Mouse (Mus musculus): ENCODE results near the gene Prg2. TPM values are rescaled to one million over a fixed set of nuclear protein-coding genes. Genes with fewer than 3 reads are reported as not detected.

Prg2 gene
- 10 to 100 TPM in 1 of 2 experiments, 1 to 10 TPM in 1; 5.4 to 14.4 TPM for total RNA-seq (2021)
- long read RNA-seq, experiment 1, partial matches to known transcripts = 1 of 3 reads
- long read RNA-seq, experiment 1, other reads (novel, unspliced or antisense) = 0 of 3 reads
- long read RNA-seq, experiment 2 = 0 reads

- DNase-seq = no peak
Observed at GRCm38 (mm10) chr2:84980188-84980587, at the start of gene Prg2. Gene Prg2 (plus strand): TSS chr2:84980461.

- no peak for DNase-seq
Observed at GRCm38 (mm10) chr2:84933992-84934648, 46.1 kb upstream of the Prg2 start.

- no peak for DNase-seq
Observed at GRCm38 (mm10) chr2:84934649-84935007, 45.6 kb upstream of the Prg2 start.

- no peak for DNase-seq
Observed at GRCm38 (mm10) chr2:84935065-84935464, 45.2 kb upstream of the Prg2 start.

DNA sequence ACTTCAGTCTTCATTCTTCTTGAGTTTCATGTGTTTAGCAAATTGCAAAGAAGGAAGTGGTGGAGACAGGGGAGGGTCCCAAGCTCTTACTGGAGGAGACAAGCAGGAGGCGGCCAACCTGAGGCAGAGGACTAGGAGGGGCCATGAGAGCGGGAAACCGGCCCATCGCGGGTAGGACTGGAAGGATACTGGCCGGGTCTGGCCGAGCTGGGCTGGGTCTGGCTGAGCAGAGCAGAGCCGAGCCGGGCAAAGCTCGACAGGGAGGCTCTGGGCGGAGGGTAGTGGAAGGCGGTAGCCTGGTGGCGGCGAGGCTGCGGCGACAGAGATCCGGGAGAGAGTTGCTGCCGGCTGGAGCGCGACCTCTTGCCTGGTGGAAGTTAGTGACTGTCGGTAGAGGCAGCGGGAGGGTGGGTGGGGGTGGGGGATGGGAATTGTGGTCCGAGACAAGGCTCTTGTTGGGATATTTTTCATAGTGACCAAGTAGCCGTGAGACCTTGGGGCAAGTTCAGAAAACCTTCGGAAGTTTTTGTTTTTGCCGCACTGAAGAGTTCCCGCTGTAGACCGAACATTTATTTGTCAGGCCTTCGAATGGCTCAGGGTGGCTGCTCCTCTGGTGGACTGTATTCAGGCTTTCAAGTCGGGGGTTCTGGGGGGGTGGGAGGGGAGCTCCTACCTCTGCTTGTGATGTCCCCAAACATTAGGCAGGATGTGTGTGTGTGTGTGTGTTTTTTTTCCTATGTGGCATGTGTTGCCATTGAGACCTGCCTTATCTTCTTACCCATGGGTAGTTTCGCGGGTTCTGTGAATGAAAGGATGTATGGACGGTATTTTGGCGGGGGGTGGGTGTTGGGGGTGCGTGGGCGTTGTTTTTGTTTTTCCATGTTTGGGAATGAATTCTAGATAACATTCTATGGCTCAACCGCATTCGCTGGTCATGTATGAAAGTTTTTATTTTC is 43.5 kb upstream of the Prg2 start, which contains the start of gene Slc43a3:
Gene Slc43a3 (plus strand): TSS at position 106 of the 956 bp plus-strand sequence.
- DNase-seq = peak; percentile 83

- no peak for DNase-seq
Observed at GRCm38 (mm10) chr2:84937491-84938150, 42.6 kb upstream of the Prg2 start.

GRCm38 (mm10) chr2:84938249-84938946 is 41.9 kb upstream of the Prg2 start:
- DNase-seq = peak; percentile 32

- DNase-seq = no peak
Observed at GRCm38 (mm10) chr2:84939306-84939705, 41.0 kb upstream of the Prg2 start.

DNA sequence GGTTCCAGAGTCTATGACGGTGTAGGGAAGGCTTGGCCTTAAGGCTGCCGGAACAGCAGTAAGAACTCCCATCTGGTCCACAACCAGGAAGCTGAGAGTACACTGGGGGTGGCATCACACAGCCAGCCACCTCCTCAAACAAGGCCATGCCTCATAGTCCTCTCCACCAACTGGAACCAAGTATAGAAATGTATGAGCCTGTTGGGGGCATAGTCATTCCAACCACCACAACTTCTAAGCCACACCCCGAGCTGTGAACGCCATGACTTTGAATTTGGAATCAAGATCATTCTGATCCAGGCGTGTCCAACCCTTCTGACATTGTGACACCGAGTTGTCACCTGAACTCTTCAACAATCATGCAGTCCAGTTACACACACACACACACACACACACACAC is 40.5 kb upstream of the Prg2 start:
- DNase-seq = no peak

- DNase-seq = peak; percentile 29
Observed at GRCm38 (mm10) chr2:84941332-84941731, 38.9 kb upstream of the Prg2 start.

DNA sequence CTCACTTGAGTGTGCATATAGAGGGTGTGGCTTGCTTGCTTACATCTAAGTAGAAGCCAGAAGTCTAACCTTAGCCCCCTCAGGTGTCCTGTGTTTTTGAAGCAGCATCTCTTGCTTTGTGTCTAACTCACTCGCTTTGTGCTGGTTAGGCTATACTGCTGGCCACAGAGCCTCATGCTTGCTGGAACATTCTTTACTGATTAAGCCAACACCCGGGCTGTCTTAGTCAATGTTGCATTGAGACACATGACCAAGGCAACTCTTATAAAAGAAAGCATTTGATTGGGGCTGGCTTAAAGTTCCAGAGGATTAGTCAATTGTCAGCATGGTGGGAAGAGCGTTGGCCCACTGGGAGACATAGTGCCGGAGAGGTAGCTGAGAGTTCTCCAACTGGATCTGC is 38.5 kb upstream of the Prg2 start:
- DNase-seq = no peak

- DNase-seq = no peak
Observed at GRCm38 (mm10) chr2:84947154-84947771, 33.0 kb upstream of the Prg2 start.

DNA sequence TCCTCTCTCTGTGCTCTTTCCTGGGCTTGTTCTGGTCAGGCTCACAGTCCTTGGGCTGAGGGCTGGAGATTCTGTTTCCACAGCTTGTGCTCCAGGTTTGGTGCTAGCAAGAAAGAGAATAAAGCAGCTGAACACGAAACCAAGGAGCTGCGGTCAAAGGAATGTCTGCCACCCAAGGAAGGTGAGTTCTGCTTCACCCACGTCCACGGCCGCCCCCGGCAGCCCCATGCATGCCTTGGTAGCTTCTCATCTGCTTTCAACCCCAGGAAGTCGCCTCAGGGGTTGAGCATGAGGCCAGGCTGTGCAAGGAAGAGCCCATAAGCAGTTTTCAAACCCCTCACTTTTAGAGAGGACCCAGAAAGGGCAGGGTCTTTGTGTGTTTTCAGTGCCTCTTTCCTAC is 32.0 kb upstream of the Prg2 start:
- DNase-seq = no peak

GRCm38 (mm10) chr2:84948721-84949120 is 31.5 kb upstream of the Prg2 start:
- DNase-seq = no peak

GRCm38 (mm10) chr2:84951027-84951426 is 29.2 kb upstream of the Prg2 start:
- no peak for DNase-seq

DNA sequence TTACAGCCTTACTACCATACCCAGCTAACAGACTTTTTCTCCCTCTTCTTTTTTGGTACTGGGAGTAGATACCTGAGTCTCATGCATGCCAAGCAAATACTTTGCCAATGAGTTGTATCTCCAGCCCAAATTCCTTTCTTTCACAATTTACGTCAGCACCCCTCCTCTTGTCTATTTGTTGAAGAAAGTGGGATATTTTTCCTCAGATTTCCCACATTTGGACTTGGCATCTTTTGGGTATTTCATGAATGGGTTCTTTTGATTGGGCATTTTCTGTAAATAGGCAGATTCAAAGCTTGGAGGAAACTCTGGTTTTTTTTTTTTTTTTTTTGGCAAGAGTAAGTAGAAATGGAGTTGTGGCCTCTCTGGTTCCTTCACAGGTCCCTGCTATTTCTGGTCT is 28.0 kb upstream of the Prg2 start:
- DNase-seq = no peak

GRCm38 (mm10) chr2:84952693-84953092 is 27.6 kb upstream of the Prg2 start:
- DNase-seq = no peak

GRCm38 (mm10) chr2:84955435-84955834 is 24.8 kb upstream of the Prg2 start:
- no peak for DNase-seq

DNA sequence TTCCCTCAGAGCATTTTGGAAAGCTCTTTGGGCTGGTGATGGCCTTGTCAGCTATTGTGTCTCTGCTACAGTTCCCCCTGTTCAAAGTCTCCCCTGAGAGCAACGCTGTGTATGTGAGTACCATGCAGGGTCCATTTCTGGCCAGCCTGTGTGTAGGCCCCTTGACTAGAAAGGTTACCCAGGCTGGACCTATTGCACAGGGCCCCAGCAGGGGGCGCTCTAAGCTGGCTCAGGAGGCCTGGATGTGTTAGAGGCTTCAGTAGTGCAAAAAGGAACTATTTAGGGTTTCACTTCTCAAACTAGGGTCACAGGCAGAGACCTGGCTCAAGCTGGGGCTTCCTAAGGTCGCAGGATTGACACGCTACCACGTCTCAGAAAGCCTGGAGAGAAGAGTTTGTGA is 24.0 kb upstream of the Prg2 start:
- peak; percentile 84 for DNase-seq

DNA sequence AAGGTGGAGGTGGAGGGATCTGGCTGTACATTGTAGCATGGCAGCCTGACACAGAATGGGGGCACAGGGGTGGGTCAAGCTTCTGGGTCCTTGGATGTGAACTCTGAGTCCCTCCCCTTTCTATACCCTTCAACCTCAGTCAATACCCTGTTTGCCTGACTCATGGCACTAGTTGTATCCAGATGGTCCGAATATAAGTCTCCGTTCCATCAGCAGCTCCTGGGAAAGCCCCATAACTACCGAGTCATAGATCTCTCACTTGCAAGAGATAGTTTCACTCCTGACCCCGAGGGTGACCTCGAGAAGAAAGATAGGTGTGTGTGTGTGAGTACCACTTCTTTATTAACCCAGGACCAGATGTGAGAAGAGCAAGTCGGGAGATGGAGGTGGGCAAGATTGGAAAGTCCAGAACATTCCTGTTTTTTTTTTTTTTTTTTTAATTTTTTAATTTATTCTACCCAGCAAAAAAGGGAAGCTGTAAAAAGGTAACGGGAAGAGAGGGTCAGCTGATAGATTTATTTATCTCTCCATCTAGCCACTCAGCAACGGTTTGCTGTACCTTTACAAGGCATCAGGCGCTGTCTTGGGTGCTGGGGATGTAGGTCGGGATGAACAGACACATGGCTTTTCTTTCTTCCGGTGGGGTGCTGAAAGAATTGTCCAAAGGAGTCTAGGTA is 21.5 kb upstream of the Prg2 start:
- no peak for DNase-seq

GRCm38 (mm10) chr2:84961300-84961699 is 19.0 kb upstream of the Prg2 start:
- DNase-seq = peak; percentile 82

Data from adrenal gland, postnatal 10 days (tissue).